Mouse (Mus musculus) urinary bladder, adult 18-20 months (tissue): ENCODE results near the gene Surf2.

Source experiments
- DNase-seq, 2 experiments: peaks; one replicate each; pipeline ENCODE4 v3.0.0; 2022; ENCODE audit warnings: low spot score in 2 of 2, mixed read lengths in 2 of 2

Gene Surf2

DNA sequence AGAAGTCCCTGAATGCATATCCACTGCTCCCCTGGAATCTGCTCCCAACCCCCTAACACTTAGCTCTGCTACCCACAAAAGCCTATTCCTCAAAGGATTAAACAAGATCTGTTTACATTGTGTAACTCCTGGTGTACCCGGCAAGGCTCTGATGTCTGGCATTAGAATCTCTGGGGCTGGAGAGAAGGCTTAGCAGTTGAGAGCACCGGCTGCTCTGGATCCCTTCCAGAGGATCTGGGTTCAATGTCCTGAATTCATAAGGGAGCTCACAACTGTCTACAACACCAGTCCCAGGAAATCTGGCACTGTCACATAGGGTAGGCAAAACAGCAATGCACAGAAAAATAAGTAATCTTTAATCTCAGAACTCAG lies 41.3 kb downstream of the Surf2 start:
- DNase-seq: no peak

DNA sequence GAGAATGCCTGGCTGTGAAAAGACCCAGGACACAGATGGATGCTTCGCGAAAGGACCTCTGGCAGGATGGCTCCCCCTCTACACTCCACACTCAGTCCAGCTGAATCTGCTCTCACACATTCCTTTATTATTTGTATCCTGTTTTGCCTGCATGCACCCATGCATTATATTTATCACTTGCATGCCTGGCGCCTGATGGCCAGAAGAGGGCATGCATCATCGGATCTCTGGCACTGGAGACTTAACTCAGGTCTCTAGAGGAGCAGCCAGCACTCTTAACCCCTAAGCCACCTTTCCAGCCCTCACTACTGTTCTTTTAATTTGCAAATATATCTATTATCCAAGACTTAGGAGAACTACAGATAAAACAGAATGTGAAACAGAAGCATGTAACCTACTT lies 44.6 kb downstream of the Surf2 start:
- DNase-seq: no peak

- DNase-seq: peak; percentile 84 to 88
Observed at GRCm38 (mm10) chr2:26963923-26964723, 48.0 kb downstream of the Surf2 start, which contains the start of gene Rexo4. Gene Rexo4, minus strand, starts transcription at chr2:26964386.

DNA sequence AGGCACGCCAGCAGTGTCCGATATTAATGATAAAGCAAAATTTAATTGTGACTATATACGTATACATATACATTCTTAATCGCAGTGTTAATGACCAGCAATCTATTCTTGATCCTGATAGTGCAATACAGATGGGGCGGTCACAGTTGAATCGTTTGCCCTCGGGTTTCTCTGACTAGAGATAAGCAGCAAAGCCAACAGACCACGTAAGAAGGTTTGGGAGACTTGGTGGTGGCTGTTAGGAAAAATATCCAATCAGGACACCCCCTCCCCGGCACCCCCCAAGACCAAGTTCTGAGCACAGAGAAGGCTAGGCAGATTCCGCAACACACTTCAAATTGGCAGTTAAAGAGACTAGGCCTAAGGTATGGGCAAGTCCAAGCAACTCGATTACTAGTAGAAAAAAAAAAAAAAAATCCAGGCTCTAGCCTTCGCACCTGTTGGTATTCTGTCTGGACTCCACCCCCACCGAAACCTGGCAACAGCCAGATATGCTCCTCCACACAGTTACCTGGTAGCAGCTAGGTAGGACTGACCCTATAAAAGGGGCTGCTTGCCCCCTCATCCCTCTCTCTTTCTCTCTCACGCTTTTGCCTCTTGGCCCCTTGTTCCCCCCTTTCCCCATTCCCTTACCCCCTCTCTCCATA lies 48.7 kb downstream of the Surf2 start:
- DNase-seq: no peak

- no peak for DNase-seq
Observed at GRCm38 (mm10) chr2:26967262-26967661, 51.1 kb downstream of the Surf2 start.
